ENCODE assay signal across 9 mouse cellular contexts in the genomic region with DNA sequence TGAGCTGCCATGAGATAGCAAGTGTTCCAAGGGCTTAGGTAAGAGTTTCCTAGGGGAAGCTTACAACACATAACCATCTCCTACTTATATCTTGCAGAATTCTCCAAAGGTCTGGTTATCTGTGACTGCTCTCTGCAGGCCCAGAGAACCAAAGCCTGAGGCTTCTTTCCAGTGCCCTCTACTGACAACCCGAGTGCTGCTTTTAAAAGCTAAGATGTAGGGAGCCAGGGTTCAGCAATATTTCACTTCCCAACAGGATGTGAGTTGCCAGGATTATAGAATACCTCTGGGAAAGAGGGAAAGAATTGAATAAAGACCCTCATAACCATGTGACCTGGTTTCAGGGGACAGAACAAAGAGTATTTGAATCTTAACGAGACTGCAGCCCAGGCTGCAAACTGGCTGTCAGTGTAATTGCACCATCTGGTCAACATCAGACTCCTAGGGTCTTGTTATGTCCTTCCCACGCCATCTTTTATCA. TPM values are rescaled to one million over a fixed set of nuclear protein-coding genes. Genes with fewer than 3 reads are reported as not detected.
A peak's percentile ranks its signal among the peaks of the same experiment; 100 is the strongest.
DNase-seq lines count a peak whose midpoint lies in the region; ATAC-seq and TF ChIP-seq lines count a peak whose summit lies in the region.
"Had no signal": no experiment of that assay in that cellular context is flagged by ENCODE, and none has a peak within 500 bp of the region (broad histone marks: within the 10 kb centered on the region; RNA-seq: fewer than 3 reads in every experiment).

No protein-coding gene starts in this region.

- H3K27ac ChIP-seq in kidney, adult 2 months (ENCODE audit: insufficient read depth, low read depth, low read length), result peak overlapping the region; percentile 26; the same call in 1 of the 2 replicates
- H3K27ac ChIP-seq in embryonic facial prominence, embryonic 10.5 days (replicated peaks), result peak overlapping the region; percentile 59
- H3K27ac ChIP-seq in hindbrain, postnatal 0 days, result peak overlapping the region; percentile 55
- H3K27ac ChIP-seq in neural tube, embryonic 11.5 days (ENCODE audit: low read depth, low read length), result peak overlapping the region; percentile 75

- peak; percentile 64 for ATAC-seq in hindbrain, postnatal 0 days
- peak; percentile 81 for ATAC-seq in neural tube, embryonic 11.5 days (ENCODE audit: insufficient read depth, low FRiP score, low TSS enrichment)

- no peak overlapping the region for H3K9ac ChIP-seq in hindbrain, postnatal 0 days (replicated peaks; ENCODE audit: low read length)
- no peak overlapping the region for H3K9ac ChIP-seq in neural tube, embryonic 11.5 days (ENCODE audit: low read length)

- H3K4me2 ChIP-seq in hindbrain, postnatal 0 days (ENCODE audit: low read depth, low read length), result peak overlapping the region; percentile 25
- no peak overlapping the region for H3K4me2 ChIP-seq in neural tube, embryonic 11.5 days (ENCODE audit: low read depth)

- TF ChIP-seq POLR2A in kidney, adult 2 months (IDR thresholded peaks at IDR 0.05; ENCODE audit: low read depth, low read length), result no peak

- no peak for TF ChIP-seq CTCF in kidney, adult 2 months (conservative IDR thresholded peaks at IDR 0.05; ENCODE audit: insufficient read depth, insufficient read length, low read depth, low read length)
- TF ChIP-seq CTCF in hindbrain, postnatal 0 days (IDR thresholded peaks at IDR 0.05; ENCODE audit: low read depth), result peak; percentile 32; the same call in 1 of the 2 replicates

- H3K36me3 ChIP-seq in kidney, adult 2 months (ENCODE audit: control insufficient read depth, insufficient read depth, low read length), result no peaks in the 10 kb centered on the region
- no peaks in the 10 kb centered on the region for H3K36me3 ChIP-seq in embryonic facial prominence, embryonic 10.5 days (replicated peaks)
- no peaks in the 10 kb centered on the region for H3K36me3 ChIP-seq in hindbrain, postnatal 0 days (ENCODE audit: insufficient read depth, low read length)
- H3K36me3 ChIP-seq in neural tube, embryonic 11.5 days (ENCODE audit: control insufficient read depth, insufficient read depth, low read length), result no peaks in the 10 kb centered on the region

- 39% methylated on average over 3 of the region's 3 CpGs for WGBS in kidney, adult 2 months
- WGBS in embryonic facial prominence, embryonic 10.5 days, result 33% methylated on average over 3 of the region's 3 CpGs
- 3% methylated on average over 3 of the region's 3 CpGs for WGBS in hindbrain, postnatal 0 days
- WGBS in neural tube, embryonic 11.5 days, result 8% methylated on average over 3 of the region's 3 CpGs

- no peaks in the 10 kb centered on the region for H3K9me3 ChIP-seq in embryonic facial prominence, embryonic 10.5 days
- no peaks in the 10 kb centered on the region for H3K9me3 ChIP-seq in hindbrain, postnatal 0 days (ENCODE audit: low read length)
- H3K9me3 ChIP-seq in neural tube, embryonic 11.5 days (ENCODE audit: control insufficient read depth, low read length), result no peaks in the 10 kb centered on the region

- DNase-seq in kidney, adult 2 months, result no peak
- DNase-seq in kidney, postnatal 36 days, result no peak
- peak; percentile 47 for DNase-seq in embryonic facial prominence, embryonic 10.5 days (ENCODE audit: low spot score)
- DNase-seq in hindbrain, postnatal 0 days (ENCODE audit: low spot score), result peak; percentile 55
- peak; percentile 26 for DNase-seq in neural tube, embryonic 11.5 days (ENCODE audit: low spot score)
- DNase-seq in right cerebral cortex, adult 2 months (ENCODE audit: low spot score in 2 of 2), result no peak
- DNase-seq in cerebellum, postnatal 4 days (ENCODE audit: low spot score in 2 of 2), result no peak
- no peak for DNase-seq in spleen, adult 12 weeks (ENCODE audit: low spot score)
- DNase-seq: kidney, adult 18-20 months had no signal

- H3K27me3 ChIP-seq in kidney, adult 2 months (replicated peaks; ENCODE audit: control insufficient read depth, insufficient read depth, low read length), result no peaks in the 10 kb centered on the region
- no peaks in the 10 kb centered on the region for H3K27me3 ChIP-seq in embryonic facial prominence, embryonic 10.5 days (replicated peaks; ENCODE audit: low read depth, poor library complexity, severe bottlenecking)
- H3K27me3 ChIP-seq in hindbrain, postnatal 0 days (ENCODE audit: insufficient read depth, low read length), result no peaks in the 10 kb centered on the region
- H3K27me3 ChIP-seq in neural tube, embryonic 11.5 days (ENCODE audit: control insufficient read depth, insufficient read depth, low read length), result no peaks in the 10 kb centered on the region

- no peak overlapping the region for H3K4me3 ChIP-seq in kidney, adult 2 months (ENCODE audit: insufficient read depth, low read depth, low read length)
- H3K4me3 ChIP-seq in embryonic facial prominence, embryonic 10.5 days, result no peak overlapping the region
- no peak overlapping the region for H3K4me3 ChIP-seq in hindbrain, postnatal 0 days (ENCODE audit: low read length)
- H3K4me3 ChIP-seq in neural tube, embryonic 11.5 days (ENCODE audit: low read depth, low read length), result no peak overlapping the region

- 0 out of 2 replicates have a peak, but pooled peaks cover 3% of the 10 kb centered on the region for H3K4me1 ChIP-seq in kidney, adult 2 months (ENCODE audit: control insufficient read depth, insufficient read depth, low read length)
- peaks cover 23% of the 10 kb centered on the region for H3K4me1 ChIP-seq in embryonic facial prominence, embryonic 10.5 days
- H3K4me1 ChIP-seq in hindbrain, postnatal 0 days (ENCODE audit: insufficient read depth, low read length), result peaks cover 32% of the 10 kb centered on the region
- H3K4me1 ChIP-seq in neural tube, embryonic 11.5 days (ENCODE audit: control insufficient read depth, insufficient read depth, low read length), result peaks cover 6% of the 10 kb centered on the region

RNA-seq across cellular contexts. Expression of a gene that starts 59.4 kb away (rescaled TPM):
- 14.5 and 16.1 TPM in 2 replicates for polyA plus RNA-seq in kidney, adult 2 months (2012; rRNA removed)
- 107 and 108 TPM in 2 replicates for polyA plus RNA-seq in embryonic facial prominence, embryonic 10.5 days (2016; fragmentation: Nextera tagmentation; extraction: Ambion mirVana)
- 31.6 and 38.5 TPM in 2 replicates for total RNA-seq in hindbrain, postnatal 0 days (2014; rRNA removed)
- 55.7 and 58.7 TPM in 2 replicates for polyA plus RNA-seq in hindbrain, postnatal 0 days (2015; fragmentation: Nextera tagmentation; extraction: Ambion mirVana)
- 80.0 and 87.4 TPM in 2 replicates for polyA plus RNA-seq in neural tube, embryonic 11.5 days (2014; fragmentation: Nextera tagmentation; extraction: Ambion mirVana)

Comparison
In these comparisons a context has a peak if more than half of its experiments do, and no peak if none do; other contexts are left out.
1. DNase-seq: peak in embryonic facial prominence, embryonic 10.5 days (single experiment), hindbrain, postnatal 0 days (single experiment) and neural tube, embryonic 11.5 days (single experiment); none in kidney, adult 2 months (single experiment), kidney, postnatal 36 days (0 of 2), right cerebral cortex, adult 2 months (0 of 2), cerebellum, postnatal 4 days (0 of 2) and spleen, adult 12 weeks (single experiment).
2. Peak in every context shown above with its lines, with median percentiles within 50 percentile points of each other: H3K27ac ChIP-seq.